Mouse (Mus musculus) CH12.LX (cell line): ENCODE data around the gene Dctpp1. TPM values are rescaled to one million over a fixed set of nuclear protein-coding genes. Genes with fewer than 3 reads are reported as not detected.

Experiments used
- DNase-seq: peaks from one replicate; pipeline ENCODE4 v3.0.0-alpha.2; 2013; ENCODE audit errors: extremely low read depth
- H3K27ac ChIP-seq: 2 replicates; pipeline ENCODE4 v1.5.1; 2012; ENCODE audit warnings: low read depth, mild to moderate bottlenecking, control low read depth, moderate library complexity; ENCODE audit not compliant: insufficient read depth
- H3K27me3 ChIP-seq: replicated peaks from 2 replicates; pipeline ENCODE3; 2012; ENCODE audit warnings: inconsistent platforms
- H3K36me3 ChIP-seq, 2 experiments: replicated peaks in 1 of 2; 2 replicates each; pipeline versions ENCODE3 to v1.6.1; 2012; ENCODE audit warnings: inconsistent platforms in 1 of 2, low read length in 1 of 2, mild to moderate bottlenecking in 1 of 2, mixed read lengths in 1 of 2, moderate library complexity in 1 of 2; ENCODE audit not compliant: control insufficient read depth in 1 of 2, insufficient read depth in 1 of 2
- H3K4me1 ChIP-seq, 2 experiments: 2 replicates each; pipeline ENCODE4 v1.6.1; 2012; ENCODE audit warnings: inconsistent platforms in 1 of 2, moderate library complexity in 1 of 2; ENCODE audit not compliant: insufficient read depth in 2 of 2, control insufficient read depth in 1 of 2
- H3K4me2 ChIP-seq: 2 replicates; pipeline ENCODE4 v1.6.1; 2012; ENCODE audit warnings: low read depth, mild to moderate bottlenecking, control low read depth; ENCODE audit not compliant: poor library complexity, insufficient read depth, severe bottlenecking
- H3K4me3 ChIP-seq, 3 experiments: fragments of 150-350 bp in 1 of 3; sonication (generic) in 1 of 3; replicated peaks in 1 of 3; 2 replicates each; pipeline versions ENCODE3 to v1.5.1; 2011 to 2012; ENCODE audit warnings: low read depth in 2 of 3, low read length in 2 of 3, mild to moderate bottlenecking in 2 of 3, moderate library complexity in 2 of 3, control low read depth in 1 of 3, improper control_type of control experiment in 1 of 3, inconsistent platforms in 1 of 3, mixed read lengths in 1 of 3; ENCODE audit not compliant: poor library complexity in 1 of 3
- H3K79me2 ChIP-seq: replicated peaks from 2 replicates; pipeline ENCODE4 v1.6.1; 2012; ENCODE audit warnings: mild to moderate bottlenecking, moderate library complexity; ENCODE audit not compliant: control insufficient read depth, poor library complexity, insufficient read depth, severe bottlenecking; ENCODE audit errors: extremely low read depth
- H3K9ac ChIP-seq: 2 replicates; pipeline ENCODE4 v1.6.1; 2012; ENCODE audit warnings: low read depth, mild to moderate bottlenecking, control low read depth, moderate library complexity; ENCODE audit not compliant: insufficient read depth
- H3K9me3 ChIP-seq: replicated peaks from 2 replicates; pipeline ENCODE3; 2012; ENCODE audit warnings: low read length, inconsistent platforms, mixed read lengths
- CHD1 ChIP-seq: IDR thresholded peaks from 2 replicates; pipeline ENCODE4 v1.6.1; 2012; ENCODE audit warnings: low read depth, low read length, improper control_type of control experiment, inconsistent platforms
- CTCF ChIP-seq, 2 experiments: IDR thresholded peaks in 1 of 2; conservative IDR thresholded peaks in 1 of 2; 2 replicates each; pipeline ENCODE4 v1.5.1; 2011 to 2012; ENCODE audit warnings: low read depth in 2 of 2, low read length in 2 of 2, improper control_type of control experiment in 1 of 2, inconsistent platforms in 1 of 2, mild to moderate bottlenecking in 1 of 2, moderate library complexity in 1 of 2
- ELF1 ChIP-seq: IDR thresholded peaks from 2 replicates; pipeline ENCODE4 v1.6.1; 2014; ENCODE audit warnings: low read depth, mild to moderate bottlenecking, inconsistent platforms, low read length, improper control_type of control experiment
- EP300 ChIP-seq: IDR thresholded peaks from 2 replicates; pipeline ENCODE4 v1.6.1; 2011; ENCODE audit warnings: low read length, improper control_type of control experiment
- GABPA ChIP-seq: IDR thresholded peaks from 2 replicates; pipeline ENCODE4 v1.6.1; 2012; ENCODE audit warnings: low read depth, low read length, improper control_type of control experiment, inconsistent platforms; ENCODE audit not compliant: insufficient replicate concordance
- HCFC1 ChIP-seq: IDR thresholded peaks from 2 replicates; pipeline ENCODE4 v1.6.1; 2012; ENCODE audit warnings: low read depth, mild to moderate bottlenecking, inconsistent platforms, low read length, improper control_type of control experiment
- IRF4 ChIP-seq: IDR thresholded peaks from 2 replicates; pipeline ENCODE4 v1.6.1; 2014; ENCODE audit warnings: low read depth, mild to moderate bottlenecking, inconsistent platforms, low read length, improper control_type of control experiment
- JUN ChIP-seq: IDR thresholded peaks from 2 replicates; pipeline ENCODE4 v1.6.1; 2011; ENCODE audit warnings: low read depth, mild to moderate bottlenecking, low read length, improper control_type of control experiment, moderate library complexity; ENCODE audit not compliant: insufficient read depth
- JUND ChIP-seq: conservative IDR thresholded peaks from 2 replicates; pipeline ENCODE4 v1.6.1; 2011; ENCODE audit warnings: low read depth, low read length, improper control_type of control experiment
- MEF2A ChIP-seq: IDR thresholded peaks from 2 replicates; pipeline ENCODE4 v1.6.1; 2014; ENCODE audit warnings: low read depth, mild to moderate bottlenecking, inconsistent platforms, low read length, improper control_type of control experiment, borderline replicate concordance
- MYC ChIP-seq: IDR thresholded peaks from 2 replicates; pipeline ENCODE4 v1.6.1; 2011; ENCODE audit warnings: low read depth, mild to moderate bottlenecking, improper control_type of control experiment, low read length
- PAX5 ChIP-seq: IDR thresholded peaks from 2 replicates; pipeline ENCODE4 v1.6.1; 2012; ENCODE audit warnings: low read length, inconsistent platforms, mixed read lengths
- POLR2A ChIP-seq: IDR thresholded peaks from 2 replicates; pipeline ENCODE4 v1.6.1; 2011; ENCODE audit warnings: low read depth, mild to moderate bottlenecking, improper control_type of control experiment, low read length
- POLR2AphosphoS2 ChIP-seq: IDR thresholded peaks from 2 replicates; pipeline ENCODE4 v1.6.1; 2011; ENCODE audit warnings: low read depth, low read length, improper control_type of control experiment
- RCOR1 ChIP-seq: conservative IDR thresholded peaks from 2 replicates; pipeline ENCODE4 v1.6.1; 2012; ENCODE audit warnings: low read depth, mild to moderate bottlenecking, inconsistent platforms, low read length, improper control_type of control experiment
- SIN3A ChIP-seq: IDR thresholded peaks from 2 replicates; pipeline ENCODE4 v1.6.1; 2012; ENCODE audit warnings: low read length, improper control_type of control experiment, inconsistent platforms
- TBP ChIP-seq: conservative IDR thresholded peaks from 2 replicates; pipeline ENCODE4 v1.6.1; 2011; ENCODE audit warnings: low read depth, low read length, improper control_type of control experiment
- TCF12 ChIP-seq: IDR thresholded peaks from 2 replicates; pipeline ENCODE4 v1.6.1; 2014; ENCODE audit warnings: low read depth, mild to moderate bottlenecking, inconsistent platforms, low read length, improper control_type of control experiment
- UBTF ChIP-seq: IDR thresholded peaks from 2 replicates; pipeline ENCODE4 v1.6.1; 2012; ENCODE audit warnings: low read depth, mild to moderate bottlenecking, inconsistent platforms, low read length, improper control_type of control experiment, moderate library complexity
- ZKSCAN1 ChIP-seq: IDR thresholded peaks from 2 replicates; pipeline ENCODE4 v1.6.1; 2012; ENCODE audit warnings: low read depth, inconsistent platforms, low read length, improper control_type of control experiment, borderline replicate concordance
- ZMIZ1 ChIP-seq: IDR thresholded peaks from 2 replicates; pipeline ENCODE4 v1.6.1; 2012; ENCODE audit warnings: low read depth, mild to moderate bottlenecking, inconsistent platforms, low read length, improper control_type of control experiment
- ZNF384 ChIP-seq: IDR thresholded peaks from 2 replicates; pipeline ENCODE4 v1.6.1; 2012; ENCODE audit warnings: low read depth, low read length, improper control_type of control experiment, inconsistent platforms
- dilution Hi-C: fragments of 300-500 bp; cut with MboI; formaldehyde crosslinking; loops from 2 replicates; pipeline ENCODE4 v1.14.3; 2020; ENCODE audit warnings: low sequenced_read_pairs; ENCODE audit not compliant: extremely low pct_unique_long_range_greater_than_20kb, extremely low pct_ligation_motif_present
- in situ Hi-C: fragments of 300-500 bp; cut with MboI; formaldehyde crosslinking; loops from 3 replicates; pipeline ENCODE4 v1.14.3; 2019; ENCODE audit warnings: low sequenced_read_pairs, low pct_ligation_motif_present, low pct_unique_long_range_greater_than_20kb, mixed read lengths
- polyA plus RNA-seq: library from polyadenylated mRNA; unstranded; fragments of >175 nt; gene quantifications from 2 replicates; pipeline ENCODE4 v1.2.1, GENCODE M21; 2012; ENCODE audit warnings: low read depth; ENCODE audit not compliant: insufficient read length
- total RNA-seq, 2 experiments: library from RNA; depleted of rRNA; stranded (reverse); fragments of 300-350 nt in 1 of 2; fragments of >200 nt in 1 of 2; gene quantifications; 2 replicates each; pipeline ENCODE4 v1.2.3; 2012 to 2014

Gene Dctpp1
- total and polyA plus RNA-seq, 3 experiments, result 197 to 296 (median 221) TPM

DNA sequence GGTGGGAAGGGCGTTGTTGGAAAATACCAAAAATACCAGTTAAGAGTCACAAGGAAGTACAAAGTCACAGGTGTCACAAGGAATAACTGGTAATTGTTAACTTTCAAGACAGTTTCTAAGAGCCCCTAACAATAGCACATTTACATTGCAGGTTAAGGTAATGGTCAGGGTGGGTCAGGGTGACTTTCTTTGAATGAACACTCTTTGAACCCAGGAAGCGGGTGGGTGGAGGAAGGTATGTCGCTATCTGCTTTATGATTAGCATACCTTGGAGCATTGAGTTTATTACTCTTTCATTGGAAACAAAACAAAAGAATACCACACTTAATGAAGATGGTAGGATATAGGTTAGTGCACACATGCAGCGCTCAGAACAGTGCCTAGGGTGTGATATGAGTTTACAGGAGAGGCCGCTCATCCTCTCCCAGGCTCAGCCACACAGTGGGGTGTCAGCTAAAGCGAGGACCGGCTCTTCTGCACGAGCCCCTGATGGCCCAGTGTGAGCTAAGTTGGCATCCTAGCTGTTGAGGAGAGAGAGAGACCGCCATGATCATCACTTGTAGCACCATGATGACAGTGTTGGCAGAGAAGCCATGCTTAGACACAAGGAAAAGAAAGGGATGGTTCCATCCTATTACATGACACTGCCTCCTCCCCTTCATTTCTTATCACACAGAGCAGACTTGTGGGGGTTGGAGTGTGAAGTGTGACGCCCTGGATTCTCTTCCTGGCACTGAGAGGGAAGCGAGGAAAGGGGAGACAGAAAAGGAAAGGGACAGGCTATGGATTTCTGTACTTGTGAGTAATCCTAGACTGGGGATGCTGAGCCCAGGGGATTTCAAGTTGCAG is 35.1 kb downstream of the Dctpp1 start:
- peaks cover 4% of the 10 kb centered on the region for H3K9me3 ChIP-seq
- no peak overlapping the region for H3K27ac ChIP-seq
- in situ Hi-C loops, result no loop called here
- dilution Hi-C loops, result no loop called here
- H3K4me1 ChIP-seq, result peaks cover under 1 to 39% of the 10 kb centered on the region in 2 experiments; a peak in 3 of 4 replicates
- peaks cover 0 to 14% of the 10 kb centered on the region in 2 experiments for H3K36me3 ChIP-seq
- TF ChIP-seq SIN3A (no peak), UBTF (no peak), HCFC1 (no peak), POLR2AphosphoS2 (no peak), GABPA (no peak), POLR2A (no peak), ZMIZ1 (no peak), ELF1 (no peak)
- H3K27me3 ChIP-seq, result no peaks in the 10 kb centered on the region
- no peak overlapping the region for H3K4me2 ChIP-seq
- no peak overlapping the region for H3K9ac ChIP-seq
- no peak overlapping the region for H3K4me3 ChIP-seq
- no peaks in the 10 kb centered on the region for H3K79me2 ChIP-seq
- no peak for DNase-seq

DNA sequence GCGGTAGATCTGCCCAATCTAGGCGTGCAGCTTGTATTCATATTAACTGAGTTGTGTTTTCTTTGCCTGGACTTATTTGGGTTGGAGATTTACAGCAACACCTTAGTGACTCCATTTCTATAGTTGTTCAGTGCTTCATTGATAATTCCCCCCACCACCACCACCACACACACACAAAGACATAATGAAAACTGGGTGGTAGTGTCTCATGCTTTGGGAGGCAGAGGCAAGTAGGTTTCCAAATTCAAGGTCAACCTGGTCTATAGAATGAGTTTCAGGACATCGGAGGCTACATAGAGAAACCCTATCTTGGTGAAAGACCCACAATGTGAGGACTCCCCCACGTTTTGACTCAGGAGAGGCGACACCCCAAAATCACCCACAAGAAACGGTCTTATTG is 35.9 kb downstream of the Dctpp1 start:
- Histone ChIP-seq H3K4me2 (no peak overlapping the region), H3K4me1 (peaks cover 6 to 39% of the 10 kb centered on the region in 2 experiments; a peak in 3 of 4 replicates), H3K27me3 (no peaks in the 10 kb centered on the region), H3K9ac (no peak overlapping the region), H3K27ac (no peak overlapping the region), H3K79me2 (no peaks in the 10 kb centered on the region), H3K36me3 (peaks cover 0 to 7% of the 10 kb centered on the region in 2 experiments), H3K4me3 (no peak overlapping the region), H3K9me3 (peaks cover 4% of the 10 kb centered on the region)
- TF ChIP-seq HCFC1, result no peak
- TF ChIP-seq ZKSCAN1, result no peak
- TF ChIP-seq MYC, result no peak
- no peak for TF ChIP-seq TCF12
- TF ChIP-seq TBP, result no peak
- TF ChIP-seq SIN3A, result no peak
- no peak for TF ChIP-seq EP300
- no peak for TF ChIP-seq CTCF (conservative IDR thresholded peaks at IDR 0.05 in 1 of 2, IDR thresholded peaks at IDR 0.05 in 1 of 2; ENCODE audit: low read depth in 2 of 2, low read length in 2 of 2)
- no peak for TF ChIP-seq JUN
- TF ChIP-seq IRF4, result no peak
- TF ChIP-seq JUND, result no peak
- no peak for TF ChIP-seq ZNF384
- no peak for TF ChIP-seq MEF2A
- TF ChIP-seq POLR2A, result no peak
- TF ChIP-seq RCOR1, result no peak
- no peak for TF ChIP-seq PAX5
- no peak for TF ChIP-seq CHD1
- no peak for DNase-seq
- in situ Hi-C loops (no loop called here), dilution Hi-C loops (no loop called here)
